Mouse (Mus musculus) MEL (cell line): ENCODE results near the gene Sfr1.

ENCODE experiments used
- CHD2 ChIP-seq: IDR thresholded peaks from 2 replicates; pipeline ENCODE4 v1.6.1; 2011; ENCODE audit warnings: low read length, improper control_type of control experiment
- CTCF ChIP-seq, 3 experiments: IDR thresholded peaks in 2 of 3; conservative IDR thresholded peaks in 1 of 3; 2 replicates each; pipeline ENCODE4 v1.5.1; 2011 to 2012; ENCODE audit warnings: low read length in 3 of 3, low read depth in 2 of 3, mild to moderate bottlenecking in 2 of 3, improper control_type of control experiment in 1 of 3, inconsistent platforms in 1 of 3, mixed read lengths in 1 of 3, moderate library complexity in 1 of 3; ENCODE audit not compliant: control insufficient read depth in 1 of 3, insufficient read depth in 1 of 3, poor library complexity in 1 of 3, severe bottlenecking in 1 of 3
- EP300 ChIP-seq, 2 experiments: IDR thresholded peaks; 2 replicates each; pipeline ENCODE4 v1.6.1; 2011; ENCODE audit warnings: improper control_type of control experiment in 2 of 2, low read length in 2 of 2, low read depth in 1 of 2, mild to moderate bottlenecking in 1 of 2
- GATA1 ChIP-seq: IDR thresholded peaks from 2 replicates; pipeline ENCODE4 v1.6.1; 2011; ENCODE audit warnings: low read depth, low read length, improper control_type of control experiment
- KAT2A ChIP-seq: conservative IDR thresholded peaks from 2 replicates; pipeline ENCODE4 v1.6.1; 2012; ENCODE audit warnings: low read depth, low read length, improper control_type of control experiment, inconsistent platforms
- MYB ChIP-seq: IDR thresholded peaks from 2 replicates; pipeline ENCODE4 v1.6.1; 2011; ENCODE audit warnings: mild to moderate bottlenecking, low read depth, low read length, improper control_type of control experiment
- POLR2A ChIP-seq, 2 experiments: IDR thresholded peaks; 2 replicates each; pipeline ENCODE4 v1.6.1; 2011 to 2012; ENCODE audit warnings: low read length in 2 of 2, mild to moderate bottlenecking in 2 of 2, control low read depth in 1 of 2, improper control_type of control experiment in 1 of 2, low read depth in 1 of 2, moderate library complexity in 1 of 2; ENCODE audit not compliant: control insufficient read depth in 1 of 2, insufficient read depth in 1 of 2, poor library complexity in 1 of 2
- RAD21 ChIP-seq: IDR thresholded peaks from 2 replicates; pipeline ENCODE4 v1.6.1; 2011; ENCODE audit warnings: mild to moderate bottlenecking, low read depth, low read length, improper control_type of control experiment
- RCOR1 ChIP-seq: IDR thresholded peaks from 2 replicates; pipeline ENCODE4 v1.6.1; 2012; ENCODE audit warnings: low read depth, mild to moderate bottlenecking, inconsistent platforms, low read length, improper control_type of control experiment
- UBTF ChIP-seq: IDR thresholded peaks from 2 replicates; pipeline ENCODE4 v1.6.1; 2012; ENCODE audit warnings: low read depth, mild to moderate bottlenecking, inconsistent platforms, low read length, improper control_type of control experiment, moderate library complexity, borderline replicate concordance; ENCODE audit not compliant: insufficient read depth
- ZKSCAN1 ChIP-seq: IDR thresholded peaks from 2 replicates; pipeline ENCODE4 v1.6.1; 2012; ENCODE audit warnings: low read depth, mild to moderate bottlenecking, inconsistent platforms, low read length, improper control_type of control experiment, moderate library complexity
- ZNF384 ChIP-seq: IDR thresholded peaks from 2 replicates; pipeline ENCODE4 v1.6.1; 2012; ENCODE audit warnings: low read depth, mild to moderate bottlenecking, inconsistent platforms, low read length, improper control_type of control experiment

GRCm38 (mm10) chr19:47748950-47749349, 17.5 kb downstream of the Sfr1 start:
- TF ChIP-seq CTCF (IDR thresholded peaks at IDR 0.05 in 2 of 3, conservative IDR thresholded peaks at IDR 0.05 in 1 of 3; ENCODE audit: control insufficient read depth in 1 of 3, insufficient read depth in 1 of 3, low read depth in 2 of 3, low read length in 3 of 3, poor library complexity in 1 of 3, severe bottlenecking in 1 of 3) (no peak), MYB (no peak), UBTF (no peak), EP300 (IDR thresholded peaks at IDR 0.05; ENCODE audit: low read depth in 1 of 2, low read length in 2 of 2) (no peak), ZNF384 (no peak), POLR2A (IDR thresholded peaks at IDR 0.05; ENCODE audit: control insufficient read depth in 1 of 2, insufficient read depth in 1 of 2, low read depth in 1 of 2, low read length in 2 of 2, poor library complexity in 1 of 2) (no peak), GATA1 (no peak), RAD21 (no peak), RCOR1 (no peak), KAT2A (no peak), CHD2 (no peak), ZKSCAN1 (no peak)
